Mouse (Mus musculus): ENCODE data around the gene Tgfbr3.

DNA sequence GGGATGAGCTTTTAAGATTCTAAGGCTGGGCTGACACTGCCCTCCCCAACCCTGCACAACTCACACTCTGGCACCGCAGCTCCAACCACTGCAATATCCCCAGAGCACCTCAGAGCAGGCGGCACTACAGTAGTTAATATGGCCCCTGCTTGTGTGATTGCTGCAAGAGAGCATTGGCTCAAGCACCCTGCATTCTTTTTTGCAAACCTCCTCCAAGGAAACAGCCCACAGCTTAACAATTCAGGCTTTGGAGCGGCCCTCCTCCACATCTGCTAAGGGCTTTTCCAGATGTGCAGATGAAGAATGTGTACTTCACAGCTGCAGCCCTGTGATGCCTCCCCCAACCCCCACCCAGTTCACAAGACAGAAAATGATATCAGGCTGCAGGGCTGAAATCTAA lies 138.1 kb downstream of the Tgfbr3 start:
- TF ChIP-seq CTCF (IDR thresholded peaks at IDR 0.05; ENCODE audit: extremely low read depth, insufficient read length, insufficient replicate concordance, low read depth, low read length) (no peak), POLR2A (IDR thresholded peaks at IDR 0.05; ENCODE audit: low read depth, low read length) (no peak)

Measured in small intestine, adult 2 months (tissue).